Mouse (Mus musculus) hindbrain, embryonic 14.5 days (tissue): ENCODE results near the gene Pla2g4e. TPM values are rescaled to one million over a fixed set of nuclear protein-coding genes. Genes with fewer than 3 reads are reported as not detected.

Experiments
- ATAC-seq: fragments of 200-750 bp; cut with Nextera tagmentation; 2 replicates; pipeline ENCODE4 v1.8.0; 2017; ENCODE audit warnings: moderate number of reproducible peaks, mild to moderate bottlenecking, moderate TSS enrichment, moderate library complexity; ENCODE audit not compliant: low FRiP score
- DNase-seq: peaks from one replicate; pipeline ENCODE4 v3.0.0-alpha.2; 2015; ENCODE audit warnings: low spot score
- H3K27ac ChIP-seq: fragments of 300-500 bp; sonication (generic); 2 replicates; pipeline ENCODE4 v1.5.1; 2014; ENCODE audit warnings: mild to moderate bottlenecking, moderate library complexity
- H3K27me3 ChIP-seq: fragments of 300-500 bp; sonication (generic); 2 replicates; pipeline ENCODE4 v1.6.1; 2014; ENCODE audit warnings: mild to moderate bottlenecking, low read length, mixed read lengths; ENCODE audit not compliant: control insufficient read depth, insufficient read depth
- H3K36me3 ChIP-seq: fragments of 300-500 bp; sonication (generic); replicated peaks from 2 replicates; pipeline ENCODE4 v1.6.1; 2014; ENCODE audit not compliant: control insufficient read depth, insufficient read depth
- H3K4me1 ChIP-seq: fragments of 300-500 bp; sonication (generic); replicated peaks from 2 replicates; pipeline ENCODE4 v1.6.1; 2014; ENCODE audit warnings: antibody characterized with exemption, low read length, mixed read lengths; ENCODE audit not compliant: control insufficient read depth, insufficient read depth
- H3K4me2 ChIP-seq: fragments of 300-500 bp; sonication (generic); replicated peaks from 2 replicates; pipeline ENCODE4 v1.6.1; 2014; ENCODE audit warnings: mild to moderate bottlenecking, moderate library complexity
- H3K4me3 ChIP-seq: fragments of 300-500 bp; sonication (generic); replicated peaks from 2 replicates; pipeline ENCODE4 v1.5.1; 2014; ENCODE audit warnings: mild to moderate bottlenecking, low read length
- H3K9ac ChIP-seq: fragments of 300-500 bp; sonication (generic); 2 replicates; pipeline ENCODE4 v1.6.1; 2014
- H3K9me3 ChIP-seq: fragments of 300-500 bp; sonication (generic); 2 replicates; pipeline ENCODE4 v1.6.1; 2016; ENCODE audit warnings: low read length; ENCODE audit not compliant: control insufficient read depth
- WGBS: fragments of 180-500 bp; shearing (Covaris S2); extraction: QIAGEN DNeasy Blood & Tissue Kit; methylation state at CpG from one replicate; pipeline ENCODE4 v1.1.7; 2014; 5-methylcytosine and 5-hydroxymethylcytosine counted together
- polyA plus RNA-seq: library from polyadenylated mRNA; unstranded; fragments of >200 nt; fragmentation: Nextera tagmentation; extraction: Ambion mirVana; gene quantifications from 2 replicates; pipeline ENCODE4 v1.2.1, GENCODE M21; 2014

Gene Pla2g4e
- 4.7 and 5.2 TPM in 2 replicates for polyA plus RNA-seq

DNA sequence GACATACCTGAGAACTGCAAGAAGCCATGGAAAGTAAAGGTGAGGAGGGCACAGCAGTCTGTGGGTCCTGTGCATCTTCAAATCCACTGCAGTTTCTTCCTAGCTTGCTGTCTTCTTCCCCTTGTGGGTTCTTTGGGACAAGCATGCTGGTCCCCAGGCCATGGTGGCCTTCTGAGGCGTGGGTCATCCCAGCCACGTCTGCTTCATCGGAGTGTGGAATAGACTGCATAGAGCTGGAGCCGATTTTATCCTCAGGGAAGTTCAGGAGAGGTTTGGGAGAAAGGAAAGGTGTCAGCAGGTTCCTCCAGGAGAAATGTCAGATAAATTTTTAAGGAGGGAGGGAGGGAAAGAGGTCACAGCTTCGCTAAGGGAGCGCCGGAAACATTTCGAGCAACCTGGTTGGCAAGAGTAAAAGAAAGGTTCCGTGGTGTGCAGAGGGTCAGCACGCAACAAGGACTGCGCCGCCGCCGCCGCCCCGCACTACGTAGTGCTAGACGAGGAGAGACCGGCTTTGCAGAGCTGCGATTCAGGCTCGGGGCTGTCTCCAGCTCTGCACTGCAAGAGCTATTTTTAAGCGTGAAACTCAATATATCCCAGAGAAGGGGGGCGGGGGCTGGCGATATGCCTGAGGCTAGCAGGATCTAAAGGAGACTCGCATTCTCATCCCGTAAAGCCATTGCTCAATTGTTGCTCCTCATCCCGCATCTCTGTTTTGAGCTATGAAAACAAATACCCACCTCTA lies at the start of gene Pla2g4e:
Gene Pla2g4e (minus strand): TSS at position 657 of the 742 bp plus-strand sequence.
- DNase-seq: peak; percentile 67
- Histone ChIP-seq H3K4me1 (0 out of 2 replicates have a peak, but pooled peaks cover 10% of the 10 kb centered on the region), H3K4me2 (peak within 1 kb of the TSS; percentile 73), H3K27me3 (0 out of 2 replicates have a peak, but pooled peaks cover 5% of the 10 kb centered on the region), H3K9me3 (no peaks in the 10 kb centered on the region), H3K9ac (peak within 1 kb of the TSS; percentile 74), H3K4me3 (peak within 1 kb of the TSS; percentile 46), H3K27ac (peak within 1 kb of the TSS; percentile 83), H3K36me3 (no peaks in the 10 kb centered on the region)
- 4% methylated on average over 27 of the region's 27 CpGs for WGBS
- ATAC-seq: peak; percentile 88

DNA sequence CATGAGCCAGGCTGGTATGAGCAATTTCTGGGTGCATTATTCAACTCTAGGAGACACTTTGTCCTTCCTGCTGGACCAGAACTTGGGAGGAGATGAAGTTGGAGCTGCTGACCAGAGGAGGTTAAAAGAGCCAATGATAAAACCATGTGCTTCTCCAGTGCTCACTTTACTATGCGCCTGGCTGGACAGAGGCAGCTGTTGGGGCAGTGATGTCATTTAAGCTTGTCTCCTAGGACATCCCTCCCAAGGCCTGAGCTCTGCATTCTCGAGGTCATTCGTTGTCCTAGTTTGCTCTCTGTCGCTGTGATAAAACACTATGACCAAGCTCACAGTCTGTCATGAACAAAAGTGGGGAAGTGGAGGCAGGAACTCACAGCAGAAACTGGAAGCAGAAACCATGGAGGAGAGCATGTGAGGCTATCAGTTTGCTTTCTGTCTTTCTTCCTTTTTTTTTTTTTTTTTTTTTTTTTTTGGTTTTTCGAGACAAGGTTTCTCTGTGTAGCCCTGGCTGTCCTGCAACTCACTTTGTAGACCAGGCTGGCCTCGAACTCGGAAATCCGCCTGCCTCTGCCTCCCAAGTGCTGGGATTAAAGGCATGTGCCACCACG lies 46.4 kb upstream of the Pla2g4e start:
- no peaks in the 10 kb centered on the region for H3K36me3 ChIP-seq
- ATAC-seq: no peak
- 89% methylated on average over 8 of the region's 9 CpGs for WGBS

DNA sequence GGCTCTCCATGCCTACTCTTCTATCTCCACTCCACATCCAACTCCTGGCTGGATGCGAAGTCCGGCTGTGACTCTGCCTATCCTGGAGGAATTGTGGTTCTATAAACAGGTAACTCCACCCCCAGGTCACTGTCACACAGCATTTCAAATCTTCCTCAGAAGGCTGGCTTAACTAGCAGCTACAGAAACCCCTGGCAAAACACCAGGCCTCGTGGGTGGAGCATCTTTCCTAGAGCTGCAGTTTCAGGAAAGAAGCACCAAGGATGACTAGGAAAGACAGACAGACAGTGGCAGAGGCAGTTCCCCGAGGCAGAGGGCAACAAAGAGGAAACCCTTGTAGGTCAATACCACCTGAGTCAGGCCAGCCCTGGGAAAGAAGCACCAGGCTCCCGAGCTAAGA lies 43.9 kb upstream of the Pla2g4e start, which contains the start of gene Pla2g4d:
Gene Pla2g4d (minus strand): TSS at position 203 of the 400 bp plus-strand sequence.
- DNase-seq (no peak), ATAC-seq (no peak)
- no peak within 1 kb of the TSS for H3K4me2 ChIP-seq
- WGBS: 78% methylated on average over 5 of the region's 5 CpGs
- H3K27me3 ChIP-seq: no peaks in the 10 kb centered on the region
- H3K4me1 ChIP-seq: no peaks in the 10 kb centered on the region
- no peaks in the 10 kb centered on the region for H3K36me3 ChIP-seq
- H3K9ac ChIP-seq: no peak within 1 kb of the TSS
- H3K9me3 ChIP-seq: no peaks in the 10 kb centered on the region
- H3K4me3 ChIP-seq: no peak within 1 kb of the TSS
- no peak within 1 kb of the TSS for H3K27ac ChIP-seq

More for the DNA sequence above, 46.4 kb upstream of the Pla2g4e start:
- no peaks in the 10 kb centered on the region for H3K9me3 ChIP-seq
- H3K27me3 ChIP-seq: no peaks in the 10 kb centered on the region
- no peak overlapping the region for H3K4me2 ChIP-seq
- H3K9ac ChIP-seq: no peak overlapping the region
- no peak overlapping the region for H3K4me3 ChIP-seq
- H3K4me1 ChIP-seq: no peaks in the 10 kb centered on the region
- no peak overlapping the region for H3K27ac ChIP-seq
- DNase-seq: no peak

DNA sequence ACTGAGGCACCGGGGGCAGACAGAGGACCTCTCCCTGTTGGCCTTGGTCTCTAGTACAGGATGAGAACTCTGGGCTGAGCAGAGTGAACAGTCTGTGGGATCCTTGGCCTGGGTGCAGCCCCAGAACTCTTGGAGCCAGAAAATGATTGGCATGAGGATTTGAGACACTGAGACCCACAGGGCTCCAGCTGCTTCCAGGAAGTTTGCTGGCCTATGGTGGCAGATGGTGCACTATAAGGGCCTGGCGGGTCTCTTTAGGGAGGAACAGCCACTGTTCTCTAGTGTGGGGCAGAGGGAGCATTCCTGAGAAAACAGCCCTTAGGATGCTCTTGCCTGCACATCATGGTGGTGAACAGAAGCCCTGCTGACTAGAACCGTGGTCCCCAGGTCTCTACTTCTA lies 43.3 kb upstream of the Pla2g4e start:
- Histone ChIP-seq H3K4me1 (no peaks in the 10 kb centered on the region), H3K4me2 (no peak overlapping the region), H3K4me3 (no peak overlapping the region), H3K36me3 (no peaks in the 10 kb centered on the region), H3K9me3 (no peaks in the 10 kb centered on the region), H3K9ac (no peak overlapping the region), H3K27me3 (no peaks in the 10 kb centered on the region), H3K27ac (no peak overlapping the region)
- ATAC-seq (no peak), DNase-seq (no peak)
- WGBS: 83% methylated on average over 3 of the region's 3 CpGs

DNA sequence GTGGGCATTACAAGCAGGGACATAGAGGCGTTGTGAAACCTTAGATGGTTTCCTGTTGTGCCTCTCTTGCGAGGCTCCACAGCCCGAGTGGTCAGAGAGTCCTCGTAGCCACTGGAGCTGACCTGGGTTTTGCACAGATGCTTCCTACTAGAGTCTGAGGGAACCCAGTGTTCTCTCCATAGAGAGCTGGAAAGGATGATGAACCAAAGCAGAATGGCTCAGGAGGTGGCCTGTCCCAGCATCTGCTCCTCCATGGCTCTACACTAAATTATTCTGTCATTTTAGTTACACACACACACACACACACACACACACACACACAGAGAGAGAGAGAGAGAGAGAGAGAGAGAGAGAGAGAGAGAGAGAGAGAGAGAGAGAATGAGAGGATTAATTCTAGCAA lies 40.5 kb upstream of the Pla2g4e start:
- WGBS: 66% methylated on average over 4 of the region's 4 CpGs

DNA sequence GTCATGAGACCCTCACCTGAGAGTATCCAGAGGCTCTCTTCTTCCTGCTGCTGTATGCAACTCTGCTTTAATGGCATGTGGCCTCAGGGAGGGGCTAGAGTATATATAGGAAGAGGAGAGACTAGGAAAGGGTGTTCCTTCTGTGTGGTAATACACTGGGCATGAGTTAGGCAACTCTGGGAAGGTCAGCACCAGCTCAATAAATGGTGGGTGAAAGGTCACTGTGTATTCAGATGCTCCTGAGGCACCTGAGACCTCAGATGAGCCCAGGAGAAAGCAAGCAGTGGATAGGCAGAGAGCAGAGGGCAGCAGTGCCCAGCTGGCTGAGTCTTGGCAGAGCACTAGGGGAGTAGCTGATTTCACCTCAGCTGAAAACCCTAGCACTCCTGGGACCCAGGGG lies 39.6 kb upstream of the Pla2g4e start:
- H3K36me3 ChIP-seq: no peaks in the 10 kb centered on the region
- no peak overlapping the region for H3K4me3 ChIP-seq
- H3K4me2 ChIP-seq: no peak overlapping the region
- H3K4me1 ChIP-seq: no peaks in the 10 kb centered on the region
- H3K9me3 ChIP-seq: no peaks in the 10 kb centered on the region
- H3K27ac ChIP-seq: no peak overlapping the region
- H3K27me3 ChIP-seq: no peaks in the 10 kb centered on the region
- H3K9ac ChIP-seq: no peak overlapping the region
- ATAC-seq (no peak), DNase-seq (no peak)

More for the DNA sequence above, 40.5 kb upstream of the Pla2g4e start:
- Histone ChIP-seq H3K4me2 (no peak overlapping the region), H3K4me3 (no peak overlapping the region), H3K36me3 (no peaks in the 10 kb centered on the region), H3K4me1 (no peaks in the 10 kb centered on the region), H3K27me3 (no peaks in the 10 kb centered on the region), H3K9ac (no peak overlapping the region), H3K27ac (no peak overlapping the region), H3K9me3 (no peaks in the 10 kb centered on the region)
- no peak for ATAC-seq
- DNase-seq: no peak

DNA sequence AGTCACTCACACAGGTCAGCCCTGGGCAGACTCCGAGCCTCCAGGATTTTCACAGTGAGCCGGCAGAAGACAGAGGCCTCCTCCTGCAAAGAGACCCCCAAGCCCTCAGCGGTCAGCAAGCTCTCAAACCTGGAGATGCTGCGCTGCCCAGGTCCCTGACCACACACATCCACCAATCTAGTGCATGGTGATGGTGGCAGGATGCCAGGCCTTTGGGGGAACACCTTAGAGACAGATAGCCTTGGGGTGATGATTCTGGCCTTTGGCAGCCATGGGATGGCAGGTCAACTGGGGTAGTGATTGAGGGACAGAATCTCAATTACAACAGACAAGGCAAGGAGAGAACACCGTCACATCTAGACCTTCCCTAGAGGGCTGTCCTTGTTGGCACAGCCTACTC lies 39.0 kb upstream of the Pla2g4e start:
- H3K9me3 ChIP-seq: no peaks in the 10 kb centered on the region
- no peak overlapping the region for H3K9ac ChIP-seq
- 82% methylated on average over 5 of the region's 5 CpGs for WGBS
- no peaks in the 10 kb centered on the region for H3K4me1 ChIP-seq
- no peak overlapping the region for H3K4me3 ChIP-seq
- DNase-seq (no peak), ATAC-seq (no peak)
- H3K27me3 ChIP-seq: no peaks in the 10 kb centered on the region
- no peak overlapping the region for H3K27ac ChIP-seq
- H3K4me2 ChIP-seq: no peak overlapping the region
- no peaks in the 10 kb centered on the region for H3K36me3 ChIP-seq

DNA sequence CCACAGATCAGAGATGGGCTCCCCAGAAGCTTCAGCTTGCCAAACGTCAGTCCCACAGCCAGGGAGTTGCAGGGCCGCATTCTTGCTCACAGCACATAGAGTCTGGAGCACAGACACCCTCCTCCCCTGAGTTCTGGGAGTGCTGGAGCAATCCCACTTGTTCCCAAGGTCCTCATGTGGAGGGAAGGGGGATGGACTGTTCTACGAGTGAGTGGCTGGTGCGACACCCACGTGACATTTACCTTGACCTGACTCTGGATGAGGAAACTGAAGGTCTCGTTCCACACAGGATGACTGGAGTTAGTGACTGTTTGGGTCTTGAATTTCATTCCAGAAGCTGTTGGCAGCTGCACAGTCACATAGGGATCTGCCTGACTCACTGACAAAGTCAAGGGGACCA lies 38.4 kb upstream of the Pla2g4e start:
- H3K4me3 ChIP-seq: no peak overlapping the region
- DNase-seq (no peak), ATAC-seq (no peak)
- no peaks in the 10 kb centered on the region for H3K9me3 ChIP-seq
- WGBS: 58% methylated on average over 6 of the region's 6 CpGs
- no peaks in the 10 kb centered on the region for H3K36me3 ChIP-seq
- H3K4me1 ChIP-seq: no peaks in the 10 kb centered on the region
- no peaks in the 10 kb centered on the region for H3K27me3 ChIP-seq
- no peak overlapping the region for H3K4me2 ChIP-seq
- no peak overlapping the region for H3K27ac ChIP-seq
- H3K9ac ChIP-seq: no peak overlapping the region

DNA sequence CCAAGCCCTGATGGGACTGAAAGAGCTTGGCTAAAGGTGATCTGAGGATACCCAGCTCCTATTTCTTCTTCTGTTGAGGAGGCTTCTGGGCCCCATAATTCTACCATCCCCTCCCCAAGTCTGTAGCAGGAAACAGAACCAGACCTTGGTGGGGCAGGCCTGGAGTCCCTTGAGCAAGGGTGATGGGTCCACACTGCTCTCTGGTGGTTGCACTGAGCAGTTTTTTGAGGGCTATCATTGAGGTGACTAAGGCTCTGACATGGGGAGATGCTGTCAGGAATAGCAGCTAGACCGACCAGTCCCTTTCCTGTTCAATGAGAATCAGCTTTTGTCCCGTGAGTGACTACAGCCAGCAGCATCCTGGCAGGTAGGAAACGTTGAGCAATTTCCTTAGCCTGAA lies 36.1 kb upstream of the Pla2g4e start:
- Histone ChIP-seq H3K4me3 (no peak overlapping the region), H3K4me1 (no peaks in the 10 kb centered on the region), H3K27me3 (no peaks in the 10 kb centered on the region), H3K9ac (no peak overlapping the region), H3K9me3 (no peaks in the 10 kb centered on the region), H3K27ac (no peak overlapping the region), H3K4me2 (no peak overlapping the region), H3K36me3 (no peaks in the 10 kb centered on the region)
- no peak for DNase-seq
- 50% methylated on average over 3 of the region's 3 CpGs for WGBS
- no peak for ATAC-seq
